Mouse (Mus musculus): ENCODE data around the gene Hist1h1e.
A peak's percentile ranks its signal among the peaks of the same experiment; 100 is the strongest.

The Hist1h1e gene

GRCm38 (mm10) chr13:23572218-23573033, 49.9 kb downstream of the Hist1h1e start:
- DNase-seq, result no peak

GRCm38 (mm10) chr13:23571504-23572217, 50.7 kb downstream of the Hist1h1e start:
- peak; percentile 40 for DNase-seq

GRCm38 (mm10) chr13:23571022-23571503, 51.3 kb downstream of the Hist1h1e start, which contains the start of the genes Hist1h2ae and Hist1h2bg:
Gene Hist1h2ae (minus strand): TSS chr13:23571220.
Gene Hist1h2bg (plus strand): TSS chr13:23571396.
- DNase-seq, result peak; percentile 84
